Mouse (Mus musculus) lung, embryonic 16.5 days (tissue): Measurements from ENCODE around the gene Col6a3. TPM values are rescaled to one million over a fixed set of nuclear protein-coding genes. Genes with fewer than 3 reads are reported as not detected.

Source experiments
- ATAC-seq: fragments of 200-750 bp; cut with Nextera tagmentation; 2 replicates; pipeline ENCODE4 v1.8.0; 2017; ENCODE audit warnings: low read depth, mild to moderate bottlenecking, moderate library complexity
- H3K27ac ChIP-seq: fragments of 300-500 bp; sonication (generic); 2 replicates; pipeline ENCODE4 v1.5.1; 2014; ENCODE audit warnings: mild to moderate bottlenecking, control low read depth, low read length
- H3K27me3 ChIP-seq: fragments of 300-500 bp; sonication (generic); 2 replicates; pipeline ENCODE4 v1.6.1; 2014; ENCODE audit warnings: low read depth, low read length, mixed read lengths; ENCODE audit not compliant: control insufficient read depth, insufficient read depth
- H3K36me3 ChIP-seq: fragments of 300-500 bp; sonication (generic); 2 replicates; pipeline ENCODE4 v1.6.1; 2014; ENCODE audit warnings: low read length; ENCODE audit not compliant: control insufficient read depth, insufficient read depth
- H3K4me1 ChIP-seq: fragments of 300-500 bp; sonication (generic); replicated peaks from 2 replicates; pipeline ENCODE4 v1.6.1; 2014; ENCODE audit warnings: low read length, mixed read lengths; ENCODE audit not compliant: control insufficient read depth, insufficient read depth
- H3K4me2 ChIP-seq: fragments of 300-500 bp; sonication (generic); 2 replicates; pipeline ENCODE4 v1.6.1; 2014; ENCODE audit warnings: low read depth, low read length, control low read depth
- H3K4me3 ChIP-seq: fragments of 300-500 bp; sonication (generic); 2 replicates; pipeline ENCODE4 v1.5.1; 2014; ENCODE audit warnings: mild to moderate bottlenecking, low read length, control low read depth
- H3K9ac ChIP-seq: fragments of 300-500 bp; sonication (generic); 2 replicates; pipeline ENCODE4 v1.6.1; 2014; ENCODE audit warnings: low read length, control low read depth
- H3K9me3 ChIP-seq: fragments of 300-500 bp; sonication (generic); 2 replicates; pipeline ENCODE4 v1.6.1; 2016; ENCODE audit warnings: low read length; ENCODE audit not compliant: control insufficient read depth
- WGBS: fragments of 180-500 bp; shearing (Covaris S2); extraction: QIAGEN DNeasy Blood & Tissue Kit; methylation state at CpG from one replicate; pipeline ENCODE4 v1.1.7; 2014; 5-methylcytosine and 5-hydroxymethylcytosine counted together
- polyA plus RNA-seq: library from polyadenylated mRNA; unstranded; fragments of >200 nt; fragmentation: Nextera tagmentation; extraction: Ambion mirVana; gene quantifications from 2 replicates; pipeline ENCODE4 v1.2.1, GENCODE M21; 2015

Col6a3 gene
- polyA plus RNA-seq, 1 experiment from 2014 or later = 107 TPM

GRCm38 (mm10) chr1:90722021-90722420, 121.8 kb downstream of the Col6a3 start:
- H3K4me3 ChIP-seq = no peak overlapping the region
- peaks cover 7% of the 10 kb centered on the region for H3K4me1 ChIP-seq
- no peak overlapping the region for H3K9ac ChIP-seq
- H3K9me3 ChIP-seq = no peaks in the 10 kb centered on the region
- no peaks in the 10 kb centered on the region for H3K36me3 ChIP-seq
- no peak overlapping the region for H3K27ac ChIP-seq
- no peaks in the 10 kb centered on the region for H3K27me3 ChIP-seq
- no peak for ATAC-seq
- no peak overlapping the region for H3K4me2 ChIP-seq

- H3K27ac ChIP-seq = peak overlapping the region; percentile 86
- H3K9me3 ChIP-seq = no peaks in the 10 kb centered on the region
- no peak overlapping the region for H3K9ac ChIP-seq
- WGBS = 52% methylated on average over 7 of the region's 7 CpGs
- no peak overlapping the region for H3K4me2 ChIP-seq
- no peak overlapping the region for H3K4me3 ChIP-seq
- H3K36me3 ChIP-seq = no peaks in the 10 kb centered on the region
- ATAC-seq = peak; percentile 80
- H3K27me3 ChIP-seq = no peaks in the 10 kb centered on the region
- H3K4me1 ChIP-seq = peaks cover 7% of the 10 kb centered on the region
Measured at GRCm38 (mm10) chr1:90720610-90721241, 123.0 kb downstream of the Col6a3 start.

- WGBS = 53% methylated on average over 6 of the region's 6 CpGs
- peak; percentile 37; the same call in 1 of the 2 replicates for ATAC-seq
Measured at GRCm38 (mm10) chr1:90718826-90719550, 124.8 kb downstream of the Col6a3 start.

GRCm38 (mm10) chr1:90716258-90716657, 127.5 kb downstream of the Col6a3 start:
- Histone ChIP-seq H3K9me3 (no peaks in the 10 kb centered on the region), H3K36me3 (no peaks in the 10 kb centered on the region), H3K4me2 (no peak overlapping the region), H3K9ac (no peak overlapping the region), H3K4me1 (peaks cover 7% of the 10 kb centered on the region), H3K27me3 (no peaks in the 10 kb centered on the region), H3K4me3 (no peak overlapping the region), H3K27ac (no peak overlapping the region)
- 0 out of 2 replicates have a peak, but pooled peaks have one; percentile 10 for ATAC-seq
- 43% methylated on average over 2 of the region's 2 CpGs for WGBS

More at GRCm38 (mm10) chr1:90718826-90719550, 124.8 kb downstream of the Col6a3 start:
- no peaks in the 10 kb centered on the region for H3K36me3 ChIP-seq
- no peak overlapping the region for H3K4me3 ChIP-seq
- peak overlapping the region; percentile 48 for H3K27ac ChIP-seq
- no peak overlapping the region for H3K9ac ChIP-seq
- peaks cover 7% of the 10 kb centered on the region for H3K4me1 ChIP-seq
- H3K4me2 ChIP-seq = no peak overlapping the region
- no peaks in the 10 kb centered on the region for H3K9me3 ChIP-seq
- no peaks in the 10 kb centered on the region for H3K27me3 ChIP-seq

Other genes starting within 250 kb of the Col6a3 start
- 142 and 148 TPM in 2 replicates for gene Cops8, start 241.0 kb downstream of the Col6a3 start, polyA plus RNA-seq
- gene Mlph, start 71.1 kb upstream of the Col6a3 start, polyA plus RNA-seq = 1.5 and 2.0 TPM in 2 replicates
- gene Prlh, start 109.1 kb upstream of the Col6a3 start, polyA plus RNA-seq = not detected in 2 replicates
- gene Rab17, start 125.7 kb upstream of the Col6a3 start, polyA plus RNA-seq = 3.1 and 3.8 TPM in 2 replicates
- 70.5 and 78.6 TPM in 2 replicates for gene Lrrfip1, start 154.8 kb upstream of the Col6a3 start, polyA plus RNA-seq